Mouse (Mus musculus) G1E (cell line): ENCODE measurements around the gene Klhl12.

Source experiments
- CTCF ChIP-seq: IDR thresholded peaks from 2 replicates; pipeline ENCODE4 v1.5.1; 2012; ENCODE audit warnings: low read depth, low read length, inconsistent platforms, mixed read lengths
- GATA1 ChIP-seq: IDR thresholded peaks from 2 replicates; pipeline ENCODE4 v1.6.1; 2012; ENCODE audit warnings: borderline replicate concordance, low read length, inconsistent platforms, mixed read lengths
- POLR2AphosphoS5 ChIP-seq: IDR thresholded peaks from 2 replicates; pipeline ENCODE4 v1.6.1; 2012; ENCODE audit warnings: low read depth, low read length, inconsistent platforms; ENCODE audit not compliant: insufficient replicate concordance
- TAL1 ChIP-seq: conservative IDR thresholded peaks from 2 replicates; pipeline ENCODE4 v1.6.1; 2012; ENCODE audit warnings: low read depth, low read length, inconsistent platforms, mixed read lengths

DNA sequence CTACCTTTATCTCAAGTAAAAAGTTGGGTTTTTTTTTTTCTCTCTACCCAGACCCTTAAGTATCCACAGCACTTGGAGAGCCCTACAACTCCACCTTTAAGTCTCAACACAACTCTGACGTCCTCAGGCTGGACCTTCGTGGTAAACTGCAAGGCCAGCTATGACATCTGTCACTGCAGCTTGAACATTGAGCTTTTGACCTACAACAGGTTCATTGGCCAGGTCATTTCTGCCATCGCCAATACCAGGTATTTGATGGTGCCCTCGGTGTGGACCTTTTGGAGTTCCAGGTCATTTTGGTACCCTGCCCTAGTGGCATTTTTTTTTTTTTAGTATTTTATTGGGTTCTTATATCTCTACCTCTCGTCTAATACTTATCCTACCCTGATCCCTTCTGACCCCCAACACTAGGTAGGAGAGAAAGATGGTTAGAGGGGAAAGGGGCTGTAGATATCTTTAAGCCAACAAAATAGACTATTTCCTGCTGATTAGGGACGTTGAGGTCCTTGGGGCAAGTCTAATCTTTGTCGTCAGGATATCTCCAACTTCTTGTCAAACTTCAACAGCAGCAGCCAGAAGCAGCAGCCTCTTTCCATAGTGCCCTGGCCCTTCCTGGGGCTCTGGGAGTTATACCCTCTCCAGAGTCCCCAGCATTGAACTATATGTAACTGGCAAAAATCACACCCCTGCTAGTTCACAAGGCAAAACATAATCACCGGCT is 64.8 kb downstream of the Klhl12 start:
- TF ChIP-seq CTCF, result no peak
- TF ChIP-seq GATA1, result no peak
- TF ChIP-seq POLR2AphosphoS5, result no peak
- no peak for TF ChIP-seq TAL1
